ENCODE assay signal across 21 mouse cellular contexts in genomic region chr15:30962421-30963160, GRCm38 (mm10).
DNase-seq lines count a peak whose midpoint lies in the region; ATAC-seq and TF ChIP-seq lines count a peak whose summit lies in the region.
"Had no signal": no experiment of that assay in that cellular context is flagged by ENCODE, and none has a peak within 500 bp of the region (broad histone marks: within the 10 kb centered on the region; RNA-seq: fewer than 3 reads in every experiment).

No protein-coding gene starts in this region.

- no peak overlapping the region for H3K4me3 ChIP-seq in cerebellum, adult 2 months (replicated peaks; ENCODE audit: insufficient read depth, low read depth, low read length)
- H3K4me3 ChIP-seq: embryonic facial prominence, embryonic 15.5 days; heart, embryonic 12.5 days; midbrain, embryonic 13.5 days had no signal

- no peak for DNase-seq in cerebellum, postnatal 4 days (ENCODE audit: low spot score in 2 of 2)
- DNase-seq in layer of hippocampus, adult 9-11 months = peak; percentile 39
- DNase-seq in layer of hippocampus, postnatal 10 days (ENCODE audit: low spot score in 2 of 2) = no peak
- peak; percentile 41 to 73 for DNase-seq in cerebellum, adult 2 months
- DNase-seq in cerebellum, postnatal 25 days = peak; percentile 60 to 67
- no peak for DNase-seq in ovary, postnatal 10 days (ENCODE audit: low spot score)
- DNase-seq in thymus, postnatal 0 days (ENCODE audit: low spot score) = no peak
- DNase-seq: adrenal gland, postnatal 10 days; gastrocnemius, postnatal 10 days; heart, adult 11 months; heart, postnatal 10 days; kidney, adult 18-20 months; thymus, postnatal 36 days had no signal

- H3K27ac ChIP-seq in cerebellum, adult 2 months (ENCODE audit: insufficient read depth, low read length) = no peak overlapping the region
- H3K27ac ChIP-seq: embryonic facial prominence, embryonic 15.5 days; kidney, postnatal 0 days; midbrain, embryonic 13.5 days had no signal

- no peaks in the 10 kb centered on the region for H3K27me3 ChIP-seq in cerebellum, adult 2 months (ENCODE audit: control insufficient read depth, insufficient read depth, low read length)
- H3K27me3 ChIP-seq: embryonic facial prominence, embryonic 15.5 days; heart, embryonic 12.5 days; midbrain, embryonic 13.5 days had no signal

- no peak for TF ChIP-seq CTCF in cerebellum, adult 2 months (IDR thresholded peaks at IDR 0.05; ENCODE audit: borderline replicate concordance, insufficient read depth, low read depth, low read length)

- ATAC-seq in cerebellum, adult (ENCODE audit: insufficient number of reproducible peaks, low FRiP score, low TSS enrichment) = peak; percentile 49; the same call in 1 of the 2 replicates
- ATAC-seq: activated CD4-positive, CD25-positive, alpha-beta regulatory T cell, adult 4 months; forebrain, embryonic 14.5 days; lung, postnatal 0 days; midbrain, embryonic 13.5 days had no signal

- peaks cover 3% of the 10 kb centered on the region for H3K4me1 ChIP-seq in cerebellum, adult 2 months (ENCODE audit: control insufficient read depth, insufficient read depth, low read length)
- H3K4me1 ChIP-seq: embryonic facial prominence, embryonic 15.5 days; heart, embryonic 12.5 days; midbrain, embryonic 13.5 days had no signal

- TF ChIP-seq POLR2A in cerebellum, adult 2 months (IDR thresholded peaks at IDR 0.05; ENCODE audit: borderline replicate concordance, insufficient read depth, low read length) = no peak

- WGBS in cerebellum, adult 2 months = 53% methylated on average over 8 of the region's 8 CpGs

Comparison
In these comparisons a context has a peak if more than half of its experiments do, and no peak if none do; other contexts are left out.
1. DNase-seq: peak in layer of hippocampus, adult 9-11 months (single experiment), cerebellum, adult 2 months (2 of 2) and cerebellum, postnatal 25 days (2 of 2); none in cerebellum, postnatal 4 days (0 of 2), layer of hippocampus, postnatal 10 days (0 of 2), ovary, postnatal 10 days (single experiment) and thymus, postnatal 0 days (single experiment).